Mouse (Mus musculus) left cerebral cortex, postnatal 10 days (tissue): Measurements from ENCODE around the gene Supt3. TPM values are rescaled to one million over a fixed set of nuclear protein-coding genes. Genes with fewer than 3 reads are reported as not detected.

Experiments
- DNase-seq, 2 experiments: peaks; one replicate each; pipeline ENCODE4 v3.0.0; 2021 to 2022; ENCODE audit warnings: low spot score in 2 of 2, mixed read lengths in 1 of 2; ENCODE audit errors: extremely low spot score in 1 of 2
- intact Hi-C: fragments of 180-260 bp; cut with DNase I; formaldehyde crosslinking; loops from one replicate; pipeline ENCODE4 v1.15.1; 2025
- total RNA-seq, 2 experiments: library from RNA; stranded (reverse); gene quantifications; 2 replicates each; pipeline ENCODE4 v1.2.3; 2021

Supt3 gene
- total RNA-seq, 2 experiments from 2014 or later = 16.1 to 16.3 TPM

GRCm38 (mm10) chr17:44863165-44863564, 86.2 kb downstream of the Supt3 start:
- DNase-seq = no peak

GRCm38 (mm10) chr17:44893592-44893991, 116.6 kb downstream of the Supt3 start:
- DNase-seq = no peak
- intact Hi-C loops = no loop called here

More at GRCm38 (mm10) chr17:44863165-44863564, 86.2 kb downstream of the Supt3 start:
- intact Hi-C loops = no loop called here

GRCm38 (mm10) chr17:44943536-44944090, 166.7 kb downstream of the Supt3 start:
- DNase-seq = no peak
- intact Hi-C loops = loop anchor here (10.0 kb wide), 2 partner anchors 99 to 489 kb away; no protein-coding TSS in a partner anchor

- DNase-seq = no peak
- intact Hi-C loops = loop anchor here (10.0 kb wide), 2 partner anchors 101 to 491 kb away; no protein-coding TSS in a partner anchor
Measured at GRCm38 (mm10) chr17:44945333-44945732, 168.4 kb downstream of the Supt3 start.

GRCm38 (mm10) chr17:44948321-44948720, 171.4 kb downstream of the Supt3 start:
- DNase-seq = no peak
- intact Hi-C loops = loop anchor here (10.0 kb wide), 2 partner anchors 104 to 494 kb away; no protein-coding TSS in a partner anchor

- intact Hi-C loops = no loop called here
- no peak for DNase-seq
Measured at GRCm38 (mm10) chr17:44956671-44957070, 179.7 kb downstream of the Supt3 start.

- DNase-seq = no peak
- intact Hi-C loops = no loop called here
Measured at GRCm38 (mm10) chr17:44963051-44963798, 186.3 kb downstream of the Supt3 start.

GRCm38 (mm10) chr17:44967186-44967585, 190.2 kb downstream of the Supt3 start:
- DNase-seq = no peak
- intact Hi-C loops = no loop called here

GRCm38 (mm10) chr17:44970255-44970654, 193.3 kb downstream of the Supt3 start:
- intact Hi-C loops = no loop called here
- no peak for DNase-seq

GRCm38 (mm10) chr17:44973489-44973888, 196.5 kb downstream of the Supt3 start:
- intact Hi-C loops = no loop called here

GRCm38 (mm10) chr17:44977690-44978089, 200.7 kb downstream of the Supt3 start:
- no peak for DNase-seq
- intact Hi-C loops = no loop called here

More at GRCm38 (mm10) chr17:44973489-44973888, 196.5 kb downstream of the Supt3 start:
- DNase-seq = no peak

GRCm38 (mm10) chr17:44987964-44988363, 211.0 kb downstream of the Supt3 start:
- intact Hi-C loops = no loop called here
- no peak for DNase-seq

- no peak for DNase-seq
- intact Hi-C loops = no loop called here
Measured at GRCm38 (mm10) chr17:45003311-45003710, 226.4 kb downstream of the Supt3 start.

GRCm38 (mm10) chr17:45004477-45005170, 227.7 kb downstream of the Supt3 start:
- no peak for DNase-seq
- intact Hi-C loops = no loop called here

- intact Hi-C loops = no loop called here
- no peak for DNase-seq
Measured at GRCm38 (mm10) chr17:45007461-45007860, 230.5 kb downstream of the Supt3 start.

GRCm38 (mm10) chr17:45008663-45009062, 231.7 kb downstream of the Supt3 start:
- no peak for DNase-seq
- intact Hi-C loops = no loop called here

GRCm38 (mm10) chr17:45010409-45010808, 233.5 kb downstream of the Supt3 start:
- intact Hi-C loops = no loop called here
- DNase-seq = no peak

GRCm38 (mm10) chr17:45016746-45017145, 239.8 kb downstream of the Supt3 start:
- no peak for DNase-seq
- intact Hi-C loops = no loop called here

GRCm38 (mm10) chr17:45020155-45020930, 243.4 kb downstream of the Supt3 start:
- DNase-seq = no peak
- intact Hi-C loops = no loop called here
